Mouse (Mus musculus) forebrain, embryonic 16.5 days (tissue): Measurements from ENCODE around the gene Tfb1m. TPM values are rescaled to one million over a fixed set of nuclear protein-coding genes. Genes with fewer than 3 reads are reported as not detected.

Experiments used
- ATAC-seq: fragments of 200-750 bp; cut with Nextera tagmentation; 2 replicates; pipeline ENCODE4 v1.8.0; 2017; ENCODE audit warnings: mild to moderate bottlenecking, moderate library complexity
- H3K27ac ChIP-seq: fragments of 300-500 bp; sonication (generic); 2 replicates; pipeline ENCODE4 v1.5.1; 2014; ENCODE audit warnings: low read length, control low read depth
- H3K27me3 ChIP-seq: fragments of 300-500 bp; sonication (generic); replicated peaks from 2 replicates; pipeline ENCODE4 v1.6.1; 2014; ENCODE audit warnings: low read length; ENCODE audit not compliant: control insufficient read depth, insufficient read depth
- H3K36me3 ChIP-seq: fragments of 300-500 bp; sonication (generic); 2 replicates; pipeline ENCODE4 v1.6.1; 2014; ENCODE audit not compliant: control insufficient read depth, insufficient read depth
- H3K4me1 ChIP-seq: fragments of 300-500 bp; sonication (generic); replicated peaks from 2 replicates; pipeline ENCODE4 v1.6.1; 2014; ENCODE audit warnings: low read length; ENCODE audit not compliant: control insufficient read depth, insufficient read depth
- H3K4me2 ChIP-seq: fragments of 300-500 bp; sonication (generic); 2 replicates; pipeline ENCODE4 v1.6.1; 2014; ENCODE audit warnings: mild to moderate bottlenecking, low read length, control low read depth
- H3K4me3 ChIP-seq: fragments of 300-500 bp; sonication (generic); replicated peaks from 2 replicates; pipeline ENCODE4 v1.5.1; 2014; ENCODE audit warnings: mild to moderate bottlenecking, low read length, control low read depth
- H3K9ac ChIP-seq: fragments of 300-500 bp; sonication (generic); replicated peaks from 2 replicates; pipeline ENCODE4 v1.6.1; 2014; ENCODE audit warnings: low read depth, low read length, control low read depth
- H3K9me3 ChIP-seq: fragments of 300-500 bp; sonication (generic); 2 replicates; pipeline ENCODE4 v1.6.1; 2016; ENCODE audit warnings: low read length; ENCODE audit not compliant: control insufficient read depth
- WGBS: fragments of 180-500 bp; shearing (Covaris S2); extraction: QIAGEN DNeasy Blood & Tissue Kit; methylation state at CpG from one replicate; pipeline ENCODE4 v1.1.7; 2014; 5-methylcytosine and 5-hydroxymethylcytosine counted together
- polyA plus RNA-seq: library from polyadenylated mRNA; unstranded; fragments of >200 nt; fragmentation: Nextera tagmentation; extraction: Ambion mirVana; gene quantifications from 2 replicates; pipeline ENCODE4 v1.2.1, GENCODE M21; 2015

Gene Tfb1m
- polyA plus RNA-seq, 1 experiment from 2014 or later: 13.6 TPM

DNA sequence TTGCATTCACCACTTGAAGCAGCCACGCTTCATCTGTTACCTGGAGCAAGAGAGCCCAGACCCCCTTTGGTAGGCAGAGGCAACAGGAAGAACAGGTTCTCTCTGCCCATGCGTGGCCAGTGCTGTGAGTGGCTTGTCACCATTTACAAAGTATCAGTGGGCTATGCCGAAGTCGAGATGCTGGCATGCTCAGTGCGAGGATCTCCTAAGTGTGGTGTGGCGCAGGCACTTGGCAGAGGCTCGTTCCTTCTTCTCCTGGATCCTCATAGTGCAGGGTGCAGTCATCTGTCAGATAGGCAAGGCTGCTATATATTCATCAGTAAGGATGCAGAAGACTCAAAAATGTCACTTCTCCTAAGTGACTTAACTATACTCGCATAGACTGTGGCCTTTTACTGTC, 58.1 kb downstream of the Tfb1m start:
- Histone ChIP-seq H3K4me3 (no peak overlapping the region), H3K9ac (no peak overlapping the region), H3K4me2 (no peak overlapping the region), H3K4me1 (peaks cover 4% of the 10 kb centered on the region; the same call in 1 of the 2 replicates), H3K27me3 (no peaks in the 10 kb centered on the region), H3K27ac (no peak overlapping the region), H3K36me3 (peaks cover 7% of the 10 kb centered on the region; the same call in 1 of the 2 replicates), H3K9me3 (no peaks in the 10 kb centered on the region)
- 89% methylated on average over 8 of the region's 8 CpGs for WGBS
- no peak for ATAC-seq

DNA sequence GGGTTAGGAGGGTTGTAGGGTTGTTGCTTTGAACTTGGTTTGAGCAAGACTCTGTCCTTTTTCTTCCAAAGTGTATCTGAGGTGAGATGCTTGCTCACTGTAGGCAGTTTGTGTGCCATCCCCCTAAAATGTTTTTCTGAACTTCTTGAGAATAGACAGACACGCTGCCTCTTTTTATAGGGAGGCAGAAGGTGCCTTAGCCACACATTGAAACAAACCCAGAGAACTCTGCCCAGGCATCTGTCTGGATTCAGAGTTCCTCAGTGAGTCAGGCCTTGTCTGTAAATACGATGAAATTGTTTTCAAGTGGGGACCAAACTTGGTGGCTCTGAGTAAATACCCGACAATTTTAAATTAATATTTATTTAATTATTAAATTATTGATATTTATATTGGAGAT, 59.0 kb downstream of the Tfb1m start:
- no peak for ATAC-seq
- H3K4me2 ChIP-seq: no peak overlapping the region
- no peak overlapping the region for H3K9ac ChIP-seq
- no peak overlapping the region for H3K27ac ChIP-seq
- no peaks in the 10 kb centered on the region for H3K9me3 ChIP-seq
- 0 out of 2 replicates have a peak, but pooled peaks cover 4% of the 10 kb centered on the region for H3K36me3 ChIP-seq
- H3K4me1 ChIP-seq: peaks cover 4% of the 10 kb centered on the region; the same call in 1 of the 2 replicates
- 88% methylated on average over 3 of the region's 3 CpGs for WGBS
- no peak overlapping the region for H3K4me3 ChIP-seq
- H3K27me3 ChIP-seq: no peaks in the 10 kb centered on the region

DNA sequence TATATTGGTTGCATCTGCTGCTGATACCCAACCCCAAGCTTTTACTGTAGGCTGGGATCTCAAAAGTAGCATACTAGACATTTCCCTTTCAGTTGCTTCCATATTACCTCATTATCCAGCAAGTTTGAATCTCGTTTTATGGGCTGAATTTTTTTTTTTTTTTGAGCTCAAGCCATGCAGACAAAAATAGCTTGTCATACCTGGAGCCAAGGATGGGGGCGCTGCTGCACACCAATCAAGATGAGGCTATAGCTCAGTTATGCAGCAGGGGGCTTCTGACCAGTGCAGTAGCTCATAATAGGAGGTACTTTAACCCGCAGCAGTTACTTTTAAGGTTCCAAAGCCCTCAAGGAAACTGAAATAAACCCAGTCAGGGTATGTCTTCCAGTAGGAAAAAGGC, 59.5 kb downstream of the Tfb1m start:
- ATAC-seq: no peak
- WGBS: 21% methylated on average over 3 of the region's 3 CpGs

DNA sequence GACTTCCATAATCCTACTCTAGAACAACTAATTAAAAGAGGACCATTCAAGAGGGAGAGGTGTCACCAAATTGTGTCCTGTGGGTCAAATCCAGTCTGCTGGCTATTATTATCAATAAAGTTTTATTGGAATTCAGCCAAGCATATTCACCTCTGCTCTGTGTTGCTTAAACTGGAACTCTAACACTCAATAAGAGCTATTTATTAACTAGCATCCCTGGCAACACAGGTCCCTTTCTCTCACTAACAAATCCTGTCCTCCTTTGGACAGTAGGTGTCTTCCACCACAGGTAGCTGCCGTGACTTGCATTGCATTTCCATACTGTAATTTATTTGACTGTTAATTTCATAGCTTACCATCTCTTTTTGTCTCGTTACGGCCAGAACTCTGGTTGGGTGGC, 61.5 kb downstream of the Tfb1m start:
- 82% methylated on average over 3 of the region's 3 CpGs for WGBS
- Histone ChIP-seq H3K27me3 (no peaks in the 10 kb centered on the region), H3K4me1 (peaks cover 4% of the 10 kb centered on the region; the same call in 1 of the 2 replicates), H3K4me3 (no peak overlapping the region), H3K9ac (no peak overlapping the region), H3K36me3 (no peaks in the 10 kb centered on the region), H3K27ac (no peak overlapping the region), H3K9me3 (no peaks in the 10 kb centered on the region), H3K4me2 (no peak overlapping the region)
- ATAC-seq: no peak

More for the DNA sequence above, 59.5 kb downstream of the Tfb1m start:
- Histone ChIP-seq H3K27ac (no peak overlapping the region), H3K4me2 (no peak overlapping the region), H3K9me3 (no peaks in the 10 kb centered on the region), H3K4me1 (peaks cover 4% of the 10 kb centered on the region; the same call in 1 of the 2 replicates), H3K36me3 (0 out of 2 replicates have a peak, but pooled peaks cover 3% of the 10 kb centered on the region), H3K27me3 (no peaks in the 10 kb centered on the region), H3K4me3 (no peak overlapping the region), H3K9ac (no peak overlapping the region)

DNA sequence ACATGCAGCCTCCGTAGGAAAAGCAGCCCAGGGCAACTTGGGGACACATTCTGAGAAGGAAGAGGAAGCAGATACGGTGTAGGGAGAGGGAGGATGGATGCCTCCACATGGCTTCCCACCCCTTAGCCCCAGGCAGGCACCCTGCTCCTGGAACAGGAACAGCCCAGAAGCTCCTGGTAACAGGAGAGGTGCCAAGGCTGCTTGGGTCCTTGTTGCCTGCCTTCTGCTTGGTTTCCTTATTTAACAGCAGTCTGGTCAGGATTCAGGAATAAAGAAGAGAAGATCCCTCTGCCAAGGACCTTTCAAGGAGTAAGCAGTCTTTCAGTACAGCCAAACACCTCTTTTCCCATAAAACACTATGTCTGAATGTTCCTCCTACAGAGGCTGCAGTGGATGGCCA, 62.0 kb downstream of the Tfb1m start:
- H3K9me3 ChIP-seq: no peaks in the 10 kb centered on the region
- no peak overlapping the region for H3K27ac ChIP-seq
- H3K4me1 ChIP-seq: peaks cover 4% of the 10 kb centered on the region; the same call in 1 of the 2 replicates
- ATAC-seq: peak; percentile 43; the same call in 1 of the 2 replicates
- 80% methylated on average over 2 of the region's 2 CpGs for WGBS
- no peak overlapping the region for H3K9ac ChIP-seq
- no peaks in the 10 kb centered on the region for H3K27me3 ChIP-seq
- no peak overlapping the region for H3K4me3 ChIP-seq
- no peak overlapping the region for H3K4me2 ChIP-seq
- H3K36me3 ChIP-seq: no peaks in the 10 kb centered on the region

DNA sequence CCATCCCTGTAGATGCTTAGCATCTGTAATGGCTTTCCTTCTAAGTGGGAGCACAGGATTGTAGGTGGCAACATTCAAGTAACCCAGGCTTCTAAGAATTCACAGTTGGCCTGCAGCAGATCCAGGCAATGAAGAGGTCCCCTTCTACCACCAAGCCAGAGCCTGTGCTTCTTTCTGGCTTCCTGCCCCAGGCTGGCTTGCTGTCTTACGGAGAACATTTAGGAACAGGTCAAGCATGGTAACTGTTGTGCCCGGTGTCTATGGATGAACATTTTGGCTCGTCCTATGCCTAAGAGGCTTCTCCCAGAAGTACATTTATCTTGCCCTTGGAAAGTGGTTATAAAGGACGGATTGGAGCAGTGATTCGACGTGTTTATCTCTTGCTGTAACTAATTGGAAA, 65.9 kb downstream of the Tfb1m start:
- Histone ChIP-seq H3K9ac (no peak overlapping the region), H3K4me2 (no peak overlapping the region), H3K36me3 (no peaks in the 10 kb centered on the region), H3K27ac (no peak overlapping the region), H3K4me3 (no peak overlapping the region), H3K4me1 (peaks cover 10% of the 10 kb centered on the region), H3K9me3 (no peaks in the 10 kb centered on the region), H3K27me3 (no peaks in the 10 kb centered on the region)
- 83% methylated on average over 6 of the region's 6 CpGs for WGBS
- no peak for ATAC-seq

DNA sequence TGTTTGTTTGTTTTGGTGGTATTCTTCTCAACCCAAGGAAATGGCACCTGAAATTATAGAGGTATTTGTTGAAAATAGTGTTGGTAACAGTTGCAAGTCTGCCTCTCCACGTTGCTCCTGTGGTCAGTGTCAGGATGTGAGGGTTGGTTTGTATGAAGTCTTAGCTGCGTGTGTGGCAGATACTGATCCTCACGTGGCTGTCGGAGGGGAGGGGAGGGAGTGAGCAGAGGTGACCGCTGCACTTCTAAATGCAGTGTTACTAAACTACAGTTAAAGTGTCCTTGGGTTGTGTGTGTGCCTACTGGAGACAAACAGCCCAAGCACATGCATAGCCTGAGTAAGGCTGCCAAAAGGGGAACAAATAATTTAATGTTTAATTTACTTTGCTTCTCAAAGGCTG, 66.5 kb downstream of the Tfb1m start:
- WGBS: 70% methylated on average over 5 of the region's 5 CpGs
- H3K27ac ChIP-seq: no peak overlapping the region
- H3K9ac ChIP-seq: no peak overlapping the region
- H3K27me3 ChIP-seq: no peaks in the 10 kb centered on the region
- H3K36me3 ChIP-seq: no peaks in the 10 kb centered on the region
- no peak overlapping the region for H3K4me2 ChIP-seq
- H3K4me1 ChIP-seq: peaks cover 10% of the 10 kb centered on the region
- no peak for ATAC-seq
- no peaks in the 10 kb centered on the region for H3K9me3 ChIP-seq
- H3K4me3 ChIP-seq: no peak overlapping the region

DNA sequence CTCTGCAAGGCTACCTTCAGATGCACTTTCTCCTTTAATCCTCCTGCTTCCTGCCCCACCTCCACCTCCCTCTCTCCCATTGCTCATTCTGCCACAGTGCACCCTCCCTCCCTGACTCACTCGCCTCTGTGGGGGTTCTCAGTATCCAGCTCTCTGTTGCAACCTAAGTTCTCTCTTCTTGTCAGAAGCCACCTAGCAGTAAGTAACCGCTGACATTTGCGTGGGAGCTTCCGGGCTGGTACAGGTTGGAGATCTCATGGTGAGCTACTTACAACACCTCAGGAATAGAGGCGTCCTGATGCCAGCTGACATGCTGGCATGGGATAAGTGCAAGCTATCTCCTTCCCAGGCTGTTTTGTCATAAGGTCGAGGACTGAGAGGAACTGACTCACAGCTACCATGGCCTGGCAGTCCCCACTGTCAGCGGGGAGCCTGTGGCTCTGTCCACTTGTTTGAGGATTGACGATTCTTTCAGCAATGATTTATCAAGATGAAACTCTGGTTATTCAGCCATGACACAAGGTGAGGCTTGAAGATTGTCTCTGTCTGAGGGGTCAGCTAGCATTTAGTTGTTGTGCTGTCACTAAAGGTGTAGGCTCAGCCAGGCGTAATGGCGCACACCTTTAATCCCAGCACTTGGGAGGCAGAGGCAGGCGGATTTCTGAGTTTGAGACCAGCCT, 67.2 kb downstream of the Tfb1m start:
- H3K36me3 ChIP-seq: no peaks in the 10 kb centered on the region
- ATAC-seq: no peak
- no peaks in the 10 kb centered on the region for H3K27me3 ChIP-seq
- no peak overlapping the region for H3K27ac ChIP-seq
- WGBS: 82% methylated on average over 11 of the region's 11 CpGs
- no peak overlapping the region for H3K9ac ChIP-seq
- H3K9me3 ChIP-seq: no peaks in the 10 kb centered on the region
- H3K4me2 ChIP-seq: no peak overlapping the region
- H3K4me1 ChIP-seq: peaks cover 6% of the 10 kb centered on the region
- H3K4me3 ChIP-seq: no peak overlapping the region

DNA sequence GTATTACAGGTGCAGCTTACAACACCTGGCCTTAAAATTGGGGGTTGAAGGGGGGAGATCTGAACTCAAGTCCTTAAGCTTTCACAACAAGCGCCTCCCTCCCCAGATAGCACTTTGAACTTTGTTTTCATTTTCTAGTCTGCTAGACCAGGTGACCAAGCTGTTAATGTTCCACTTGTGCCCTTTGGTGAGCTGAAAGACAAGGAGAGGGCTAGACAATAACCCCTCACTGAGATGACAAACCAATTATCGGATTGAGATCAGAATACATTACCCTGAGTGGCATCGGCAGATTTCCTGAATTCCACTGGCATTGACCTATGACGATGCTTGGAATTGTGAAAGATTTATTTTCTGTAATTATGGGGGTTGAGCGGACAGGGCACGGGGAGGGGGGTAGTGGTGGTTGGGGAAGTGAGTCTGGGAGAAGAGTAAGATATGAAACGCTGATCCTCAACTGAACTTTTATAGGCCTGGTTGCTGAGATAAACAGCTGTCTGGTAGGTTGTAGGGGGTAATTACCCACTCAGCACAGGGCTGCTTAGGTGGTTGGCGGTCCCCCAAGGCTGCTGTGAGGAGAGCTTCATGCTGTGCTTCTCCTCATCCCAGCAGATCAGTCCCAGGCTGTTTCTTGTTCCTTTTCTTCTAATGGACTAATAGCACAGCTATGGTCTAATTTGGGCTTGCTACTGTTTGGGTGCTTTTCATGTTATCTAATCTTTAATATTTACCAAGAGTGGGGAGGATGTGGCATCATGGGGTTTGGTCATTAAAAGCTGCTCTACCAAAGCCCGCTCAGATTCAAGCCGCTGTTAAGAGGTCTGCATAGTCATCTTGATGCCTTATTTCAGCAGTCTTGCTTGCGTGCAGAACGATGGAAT, 69.6 kb downstream of the Tfb1m start:
- Histone ChIP-seq H3K36me3 (no peaks in the 10 kb centered on the region), H3K4me1 (peaks cover 6% of the 10 kb centered on the region), H3K9ac (no peak overlapping the region), H3K4me2 (0 out of 2 replicates have a peak overlapping the region, but pooled peaks have one; percentile 1), H3K27me3 (no peaks in the 10 kb centered on the region), H3K4me3 (no peak overlapping the region), H3K9me3 (no peaks in the 10 kb centered on the region), H3K27ac (no peak overlapping the region)
- ATAC-seq: peak; percentile 51
- 55% methylated on average over 12 of the region's 12 CpGs for WGBS
